Mouse (Mus musculus) heart, adult 18-20 months (tissue): ENCODE results near the gene Srrm2. TPM values are rescaled to one million over a fixed set of nuclear protein-coding genes. Genes with fewer than 3 reads are reported as not detected.

Experiments used
- DNase-seq, 2 experiments: peaks; one replicate each; pipeline ENCODE4 v3.0.0; 2021 to 2022; ENCODE audit warnings: mixed read lengths in 1 of 2
- long read RNA-seq, 2 experiments: library from polyadenylated mRNA; stranded (forward); transcript quantifications; one replicate each; pipeline ENCODE4 v2.0.0; 2021
- total RNA-seq, 2 experiments: library from RNA; stranded (reverse); gene quantifications; 2 replicates each; pipeline ENCODE4 v1.2.3; 2021

Gene Srrm2
- 100 to 1,000 TPM; 125 to 153 TPM for total RNA-seq
- long read RNA-seq, experiment 1, partial matches to known transcripts: 1 of 5 reads
- long read RNA-seq, experiment 1, other reads (novel, unspliced or antisense): 4 of 5 reads
- long read RNA-seq, experiment 2, partial matches to known transcripts: 1 of 9 reads
- long read RNA-seq, experiment 2, other reads (novel, unspliced or antisense): 7 of 9 reads

DNA sequence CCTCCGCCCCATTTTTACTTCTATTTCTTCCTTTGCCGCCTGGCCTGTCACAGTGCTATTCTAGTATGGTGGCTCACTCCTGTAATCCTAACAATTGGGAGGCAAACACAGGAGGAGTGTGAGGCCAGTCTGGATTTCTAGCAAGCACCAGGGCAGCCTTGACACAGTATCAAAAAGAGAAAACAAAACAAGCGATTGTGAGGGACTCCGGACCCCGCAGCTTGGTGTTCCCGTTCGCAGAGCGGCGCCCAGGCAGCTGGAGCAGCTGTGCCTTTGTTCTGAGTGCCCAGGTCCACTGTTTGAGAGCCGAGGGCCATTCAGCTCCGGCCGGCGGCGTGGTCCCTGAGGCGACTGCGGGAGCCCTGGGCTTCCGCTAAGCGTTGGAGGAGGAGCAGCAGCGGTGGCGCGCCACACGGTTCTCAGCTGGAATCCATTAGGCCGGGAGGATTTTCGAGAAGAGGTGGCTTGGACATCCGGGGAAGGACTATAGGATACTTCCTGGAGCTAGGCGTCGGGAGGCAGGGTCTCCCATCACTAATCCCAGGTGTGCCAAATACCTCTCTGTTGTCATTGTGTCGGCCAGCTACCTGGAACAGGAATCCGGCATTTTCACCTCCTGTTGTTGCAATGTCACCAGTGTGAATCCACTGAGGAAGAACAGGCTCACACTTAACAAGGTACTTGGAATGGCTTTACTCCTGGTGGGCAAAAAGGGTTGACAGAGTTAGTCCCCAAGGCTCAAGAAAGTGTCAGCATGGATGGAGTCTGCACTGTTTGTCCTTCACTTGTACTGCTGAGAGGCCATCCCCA is at the start of gene Srrm2:
Srrm2 (plus strand) TSS at position 264 of the 810 bp plus-strand sequence.
- peak; percentile 60 to 74 for DNase-seq

DNA sequence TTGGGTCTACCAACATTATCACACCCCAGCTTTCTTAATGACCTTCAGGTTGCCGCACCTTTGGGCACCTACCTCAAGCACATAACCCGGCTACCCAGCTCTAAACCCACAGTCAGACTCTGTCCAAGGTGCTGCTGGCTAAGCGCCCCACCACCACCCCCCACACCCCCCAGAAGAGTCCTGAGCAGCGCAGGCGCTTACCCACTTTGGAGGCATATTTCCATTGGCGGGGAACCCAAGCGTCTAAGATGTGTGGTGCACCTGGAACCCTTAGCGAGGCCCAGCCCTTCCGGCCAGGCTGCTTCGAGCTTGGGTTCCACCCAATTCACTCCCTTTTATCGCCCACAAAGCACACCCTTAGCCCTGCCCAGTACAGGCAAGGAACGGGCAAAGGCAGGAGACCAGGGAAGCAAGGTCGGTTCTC is 49.7 kb upstream of the Srrm2 start, which contains the start of gene Paqr4:
Paqr4 (minus strand) TSS at position 270 of the 424 bp plus-strand sequence.
- no peak for DNase-seq

DNA sequence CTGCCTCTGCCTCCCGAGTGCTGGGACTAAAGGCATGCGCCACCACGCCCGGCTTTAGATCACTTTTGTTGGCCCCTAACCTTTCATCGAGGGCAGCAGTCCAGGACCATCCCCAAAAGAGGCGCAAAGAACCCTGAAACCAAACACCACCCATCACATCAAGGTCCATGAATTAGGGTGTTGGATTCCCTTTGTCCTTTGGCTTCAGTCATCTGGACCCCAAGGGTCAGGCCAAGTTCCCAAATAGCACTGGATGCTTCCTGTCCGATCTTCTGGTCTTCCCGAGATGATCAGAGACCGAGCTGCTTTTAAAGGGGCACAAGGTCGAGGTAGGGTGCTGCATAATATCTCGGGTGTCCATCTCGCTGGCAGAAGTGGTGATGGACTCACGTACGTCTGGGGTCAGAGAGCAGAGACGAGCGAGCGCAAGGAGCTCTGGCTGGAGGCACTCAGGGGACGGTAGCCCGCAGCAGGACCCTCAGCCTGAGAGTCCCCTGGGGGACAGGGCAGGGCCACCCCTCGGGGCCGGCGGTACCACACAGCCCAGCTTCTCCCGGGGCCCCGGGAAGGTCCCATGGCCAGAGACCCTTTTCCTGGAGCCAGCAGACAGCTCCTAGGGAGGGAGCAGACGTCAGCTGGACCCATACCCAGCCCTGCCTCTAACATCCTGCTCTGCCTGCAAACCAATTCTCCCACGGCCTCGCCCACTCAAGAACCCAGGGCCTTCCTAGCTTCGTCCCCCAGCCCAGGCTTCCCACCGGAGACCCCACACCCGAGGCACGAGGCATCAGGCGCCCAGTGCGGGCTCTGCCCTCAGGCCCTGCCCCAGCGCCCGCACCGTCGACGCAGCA is 48.7 kb upstream of the Srrm2 start:
- DNase-seq: no peak

DNA sequence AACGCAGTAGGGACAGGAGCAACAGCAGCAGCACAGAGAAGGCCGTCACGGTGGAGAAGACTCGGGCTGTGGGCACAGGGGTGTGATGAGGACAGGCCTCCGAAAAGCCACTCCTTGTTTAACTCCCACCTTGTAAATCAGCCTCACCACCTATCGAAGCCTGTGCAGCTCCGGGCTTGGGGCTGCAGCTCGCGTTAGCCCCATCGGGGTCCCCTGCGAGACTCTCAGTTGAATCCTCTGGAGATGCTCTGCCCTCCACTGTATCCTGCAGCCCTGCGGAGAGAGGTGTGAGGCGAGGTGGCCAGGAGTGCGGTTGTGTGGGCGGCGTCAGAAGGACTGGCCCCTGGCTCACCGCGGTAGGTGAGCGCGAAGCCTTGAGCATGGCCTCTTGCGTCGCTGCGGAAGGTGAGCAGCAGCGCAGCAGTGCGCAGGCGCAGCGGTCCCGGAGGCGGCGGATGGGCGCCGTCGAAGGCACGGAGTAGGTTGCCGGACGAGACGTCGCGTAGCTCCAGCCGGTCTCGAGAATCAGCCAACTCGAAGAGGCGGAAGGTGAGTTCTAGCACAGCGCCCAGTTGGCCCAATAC is 48.0 kb upstream of the Srrm2 start:
- no peak for DNase-seq

DNA sequence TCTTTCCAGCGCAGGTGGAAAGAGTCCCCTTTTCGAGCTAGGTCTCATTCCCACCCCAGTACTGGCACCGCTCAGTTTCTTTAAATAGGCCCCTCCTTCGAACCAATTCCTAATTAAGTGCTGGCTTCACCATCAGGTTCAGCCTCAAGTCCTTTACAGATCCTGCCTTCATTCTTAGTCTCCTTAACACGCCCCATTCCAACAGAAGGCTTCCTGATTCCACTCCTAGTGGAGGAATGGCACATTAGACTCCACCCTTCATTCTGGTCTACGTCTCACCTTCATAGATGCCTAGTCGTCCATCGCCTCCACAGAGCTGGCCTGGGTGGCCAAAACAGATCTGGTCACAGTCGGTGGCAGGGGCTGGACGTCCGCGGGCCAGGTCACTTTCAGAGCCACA is 47.4 kb upstream of the Srrm2 start:
- no peak for DNase-seq

DNA sequence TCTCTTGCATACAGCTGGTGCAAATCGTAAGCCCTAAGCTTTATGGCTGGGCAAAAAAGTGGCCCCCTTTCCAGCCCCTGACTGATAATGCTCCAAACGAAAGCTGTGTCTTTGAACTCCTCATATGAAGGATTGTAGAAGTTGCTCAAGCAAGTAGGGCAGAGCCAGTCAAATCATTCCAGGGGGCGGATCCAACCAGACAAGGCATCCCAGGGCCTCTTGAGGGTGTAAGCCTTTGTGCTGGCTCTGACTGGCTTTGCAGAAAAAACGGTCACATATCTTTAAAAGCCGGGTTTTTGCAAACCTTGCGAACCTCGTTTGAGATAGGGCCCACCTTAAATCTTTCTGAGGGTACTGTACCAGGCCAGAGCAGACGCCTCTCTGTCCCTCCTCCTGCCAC is 46.3 kb upstream of the Srrm2 start:
- no peak for DNase-seq

DNA sequence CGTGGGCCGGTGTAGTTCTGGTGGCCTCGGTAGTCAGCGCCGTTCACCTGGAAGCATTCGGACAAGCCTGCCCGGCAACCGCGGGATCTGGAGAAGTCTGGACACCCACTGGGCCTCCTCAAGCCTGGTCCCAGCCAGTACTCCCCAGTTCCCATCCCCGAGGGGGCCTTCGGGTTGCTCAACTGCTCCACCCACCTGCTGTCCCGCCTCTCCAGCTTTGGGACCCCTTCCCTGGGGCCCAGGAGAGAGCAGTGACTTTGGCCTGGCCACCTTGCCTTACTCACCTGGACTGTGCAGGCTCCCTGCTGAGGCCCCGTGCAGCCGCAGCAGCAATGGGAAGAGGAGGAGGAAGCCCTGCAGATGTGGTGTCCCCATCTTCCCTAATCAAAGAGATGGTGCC is 45.7 kb upstream of the Srrm2 start:
- no peak for DNase-seq

DNA sequence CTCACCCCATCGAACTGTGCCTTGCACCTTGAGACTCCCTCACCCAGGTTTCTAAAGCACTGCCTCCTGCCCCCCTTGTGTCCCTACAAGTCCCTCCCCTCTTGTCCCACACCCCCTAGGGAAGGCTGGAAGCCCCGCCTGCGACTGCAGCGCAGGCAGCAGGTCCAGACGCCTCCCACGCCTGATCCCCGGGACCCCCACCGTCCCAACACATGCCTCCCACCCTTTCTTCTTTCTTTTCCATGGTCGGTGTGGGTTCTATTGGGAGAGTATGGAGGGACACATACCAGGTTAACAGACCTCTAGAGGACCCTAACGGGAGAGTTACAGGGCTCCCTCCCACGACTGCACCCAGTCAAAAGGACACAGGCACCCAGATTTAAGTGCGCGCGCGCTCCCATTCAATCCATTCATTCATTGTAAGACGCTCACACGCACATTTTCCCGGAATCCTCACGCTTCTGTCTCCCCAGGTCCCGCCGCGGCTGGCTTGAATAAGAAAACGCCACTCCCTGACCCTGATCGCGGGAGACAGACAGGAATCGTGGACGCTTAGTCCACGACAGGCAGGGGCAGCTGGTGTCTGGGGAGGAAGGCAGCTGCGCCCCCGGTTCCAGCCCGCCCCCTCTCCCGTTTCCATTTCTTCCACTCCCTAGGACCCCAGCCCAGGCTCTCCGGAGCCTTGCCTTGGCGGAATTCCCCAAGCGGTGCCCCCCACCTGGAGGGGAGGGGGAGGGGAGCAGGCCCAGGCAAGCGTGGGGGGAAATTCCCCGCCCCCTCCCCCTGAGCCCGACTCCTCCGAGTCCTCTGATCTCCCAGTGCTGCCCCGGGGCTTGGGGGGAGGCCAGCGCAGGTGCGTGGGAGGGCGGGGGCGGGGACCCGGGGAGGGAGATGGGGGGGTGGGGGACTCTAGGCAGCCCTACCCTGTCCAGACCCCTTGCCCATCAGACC is 44.8 kb upstream of the Srrm2 start, which contains the start of gene Kremen2:
Kremen2 (minus strand) TSS at position 533 of the 951 bp plus-strand sequence.
- no peak for DNase-seq

DNA sequence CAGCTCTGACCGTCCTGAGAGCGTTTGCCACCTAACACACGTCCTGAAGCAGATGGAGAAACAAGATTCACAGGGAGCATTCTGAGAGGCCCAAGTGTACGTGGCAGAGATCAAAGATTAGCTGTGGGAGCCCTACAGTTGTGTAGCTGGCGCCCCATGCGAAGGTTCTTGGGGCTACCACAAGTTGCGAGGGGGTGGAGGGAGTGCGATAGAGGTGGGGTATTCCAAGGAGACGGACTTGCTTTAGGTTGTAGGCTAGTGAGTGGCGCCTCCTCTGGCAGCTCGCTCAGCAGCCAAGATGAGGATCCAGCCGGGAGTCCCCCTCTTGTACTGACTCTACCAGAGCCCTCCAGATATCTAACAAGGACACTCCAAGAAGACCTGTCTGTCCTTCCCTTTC is 44.0 kb upstream of the Srrm2 start:
- DNase-seq: no peak

DNA sequence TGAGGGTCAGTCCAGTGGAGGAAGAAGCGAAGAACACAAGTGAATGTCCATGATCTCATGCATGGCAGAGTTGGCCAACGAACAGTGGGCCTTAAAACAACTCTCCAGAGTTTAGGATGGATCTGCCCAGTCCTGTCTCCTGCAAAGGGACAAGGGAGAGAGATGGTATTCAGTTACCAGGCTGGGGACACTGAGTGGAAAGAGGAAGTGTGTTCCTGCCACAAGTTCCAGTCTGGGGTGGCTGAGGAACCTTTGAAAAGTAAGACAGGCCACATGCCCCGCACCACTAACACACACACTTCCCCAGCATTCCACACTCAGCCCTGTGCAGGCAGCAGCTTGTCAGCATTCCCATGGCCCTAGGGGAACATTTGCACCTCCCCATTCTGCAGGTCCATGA is 43.6 kb upstream of the Srrm2 start:
- no peak for DNase-seq

DNA sequence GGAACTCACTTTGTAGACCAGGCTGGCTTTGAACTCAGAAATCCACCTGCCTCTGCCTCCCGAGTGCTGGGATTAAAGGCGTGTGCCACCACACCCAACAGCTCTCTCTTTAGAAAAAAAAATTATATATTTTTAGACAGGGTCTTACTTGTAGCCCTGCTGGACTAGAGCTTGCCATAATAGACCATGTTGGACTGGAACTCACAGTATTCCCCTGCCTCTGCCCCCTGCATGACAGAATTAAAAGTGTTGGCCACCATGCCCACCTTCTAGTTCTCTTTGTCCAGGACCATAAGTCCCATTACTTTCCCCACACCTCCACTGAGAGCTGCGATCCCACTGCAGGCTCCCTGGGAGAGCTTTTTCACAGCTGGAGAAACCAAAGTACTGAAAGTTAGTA is 42.9 kb upstream of the Srrm2 start:
- no peak for DNase-seq

DNA sequence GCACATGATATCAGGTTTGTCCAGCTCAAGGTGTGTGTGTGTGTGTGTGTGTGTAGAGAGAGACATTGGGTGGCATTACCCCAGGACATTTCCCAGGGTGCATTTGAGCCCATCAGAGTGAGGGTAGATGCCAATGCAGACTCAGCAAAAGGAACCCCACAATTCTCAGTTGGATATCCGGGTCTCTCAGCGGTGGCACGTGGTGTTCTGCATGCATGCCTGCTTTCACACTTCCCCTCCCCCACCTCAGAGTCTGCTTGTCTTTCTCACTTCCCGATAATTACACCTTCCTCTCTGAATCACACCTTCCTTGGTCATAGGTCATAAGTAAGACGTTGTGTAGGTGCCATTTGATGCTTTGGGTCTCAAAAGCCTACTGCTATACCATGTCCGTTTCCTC is 42.3 kb upstream of the Srrm2 start:
- no peak for DNase-seq

DNA sequence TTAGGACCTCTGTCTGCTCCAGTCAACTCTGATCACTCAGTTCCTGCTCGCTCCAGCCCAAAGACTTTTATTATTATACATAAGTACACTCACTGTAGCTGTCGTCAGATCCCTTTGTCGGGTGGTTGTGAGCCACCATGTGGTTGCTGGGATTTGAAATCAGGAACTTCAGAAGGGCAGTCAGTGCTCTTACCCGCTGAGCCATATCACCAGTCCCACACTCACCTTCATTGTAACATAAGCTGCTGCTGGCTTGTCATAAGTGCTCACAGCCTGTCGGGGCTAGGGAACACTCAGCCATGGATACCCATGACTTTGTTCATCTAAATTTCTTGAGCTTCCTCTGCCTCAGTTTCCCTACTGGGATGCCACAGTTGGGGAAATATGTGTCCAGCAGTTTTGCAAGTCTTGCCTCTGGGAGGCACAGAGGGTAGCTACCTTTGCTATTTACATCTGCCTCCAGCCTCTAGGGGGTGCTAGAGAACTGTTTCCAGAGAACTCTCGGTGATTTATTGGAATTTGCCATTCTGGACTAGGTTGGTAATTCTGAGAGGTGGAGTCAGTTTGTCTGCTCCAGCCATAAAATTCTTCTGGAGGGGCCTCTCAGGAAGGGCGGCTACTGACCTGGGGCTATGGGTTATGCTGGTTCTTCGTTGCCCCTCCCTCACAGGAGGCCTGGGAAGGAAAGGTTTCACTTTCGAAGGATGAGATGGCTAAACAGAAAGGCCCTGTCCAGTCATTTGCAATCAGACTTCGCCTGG is 41.5 kb upstream of the Srrm2 start:
- DNase-seq: peak; percentile 89 to 92

DNA sequence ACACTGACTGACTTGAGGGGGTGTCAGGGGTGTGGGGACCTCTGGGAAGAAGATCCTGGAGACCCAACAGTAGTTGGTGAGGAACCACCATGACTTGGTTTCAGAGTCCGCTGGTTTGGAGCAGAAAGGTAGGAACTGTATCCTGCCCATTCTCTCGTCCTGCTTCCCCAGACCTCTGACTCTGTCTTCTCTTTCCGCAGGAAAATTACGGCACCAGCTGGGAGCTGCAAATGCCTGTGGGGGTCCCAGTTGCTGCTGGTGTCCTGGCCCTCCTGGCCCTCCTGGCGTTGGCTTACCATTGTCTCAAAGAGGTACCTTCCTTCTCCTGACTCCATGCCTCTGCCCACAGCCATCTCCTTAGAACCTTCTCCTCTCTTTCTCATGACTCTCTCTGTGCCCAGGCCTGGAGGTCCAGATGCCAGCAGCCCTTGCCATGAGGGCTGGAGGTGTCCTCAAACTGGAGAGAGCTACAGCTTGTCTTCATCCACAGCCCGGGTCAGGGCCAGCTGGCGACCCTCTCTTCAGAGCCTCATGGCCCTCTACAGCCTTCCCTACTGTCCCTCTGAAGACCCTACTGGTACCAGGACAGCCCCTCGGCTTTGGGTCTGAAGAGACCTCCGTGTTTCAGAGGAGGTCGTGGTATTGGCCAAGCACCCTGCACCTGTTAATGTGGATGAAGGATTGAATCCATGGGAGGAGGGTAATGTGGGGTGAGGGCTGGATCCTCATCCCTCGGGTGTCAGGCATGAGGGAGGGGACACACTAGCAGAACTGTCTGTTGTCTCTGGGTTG is 40.7 kb upstream of the Srrm2 start:
- DNase-seq: no peak

DNA sequence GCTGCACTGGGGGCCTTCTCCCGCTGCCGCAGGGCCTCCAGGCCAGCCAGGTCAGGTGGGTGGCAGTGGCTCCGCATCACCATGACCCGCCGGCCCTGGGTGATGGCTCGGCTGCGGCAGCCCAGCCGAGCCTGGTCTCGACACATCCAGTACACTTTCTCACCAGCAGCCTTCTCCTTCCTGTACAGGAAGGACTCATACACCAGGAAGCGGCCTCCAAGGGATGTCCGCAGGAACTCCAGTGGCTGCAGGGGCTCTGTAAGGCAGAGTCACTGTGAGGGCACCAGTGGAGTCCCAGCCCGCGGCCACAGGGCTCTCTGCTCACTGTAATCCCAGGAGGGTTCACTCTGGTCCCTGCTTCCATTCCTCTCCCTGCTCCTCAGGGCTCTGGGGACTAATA is 34.6 kb upstream of the Srrm2 start:
- peak in 1 of 2 experiments; percentile 44 for DNase-seq

DNA sequence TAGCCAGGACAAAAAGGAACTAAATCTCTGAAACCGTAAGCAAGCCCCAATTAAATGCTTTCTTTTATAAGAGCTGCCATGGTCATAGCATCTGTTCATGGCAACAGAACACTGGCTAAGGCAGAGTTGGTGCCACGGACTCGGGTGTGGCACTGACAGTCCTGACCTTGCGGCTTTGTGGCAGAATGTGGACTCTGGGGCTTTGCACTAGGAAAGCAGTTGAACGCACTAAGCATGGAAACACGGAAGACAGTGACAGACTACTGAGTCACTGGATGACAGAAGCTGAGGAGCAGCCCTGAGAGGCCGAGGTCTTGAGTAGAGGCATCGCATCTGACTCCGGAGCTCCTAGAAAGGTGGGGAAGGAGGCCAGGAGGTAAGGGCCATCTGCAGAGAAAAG is 32.8 kb upstream of the Srrm2 start:
- no peak for DNase-seq

DNA sequence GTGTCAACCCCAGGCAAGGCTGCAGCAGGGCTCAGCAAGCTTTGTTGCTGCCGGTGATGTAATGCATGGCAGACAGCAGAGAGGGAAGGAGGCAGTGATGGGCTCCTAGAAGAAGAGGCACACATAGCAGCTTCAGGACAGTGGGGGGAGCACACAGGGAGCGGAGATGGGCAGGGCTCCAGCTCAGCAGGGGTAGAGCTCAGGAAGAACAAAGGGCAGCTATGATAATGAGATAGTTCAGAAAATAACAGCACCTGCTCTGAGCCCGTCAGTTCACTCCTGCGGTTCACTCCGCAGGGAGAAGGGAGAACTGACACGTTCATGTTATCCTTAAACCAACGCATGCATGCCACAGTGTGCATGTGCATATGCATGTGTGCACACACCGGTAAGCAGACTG is 31.5 kb upstream of the Srrm2 start:
- no peak for DNase-seq

DNA sequence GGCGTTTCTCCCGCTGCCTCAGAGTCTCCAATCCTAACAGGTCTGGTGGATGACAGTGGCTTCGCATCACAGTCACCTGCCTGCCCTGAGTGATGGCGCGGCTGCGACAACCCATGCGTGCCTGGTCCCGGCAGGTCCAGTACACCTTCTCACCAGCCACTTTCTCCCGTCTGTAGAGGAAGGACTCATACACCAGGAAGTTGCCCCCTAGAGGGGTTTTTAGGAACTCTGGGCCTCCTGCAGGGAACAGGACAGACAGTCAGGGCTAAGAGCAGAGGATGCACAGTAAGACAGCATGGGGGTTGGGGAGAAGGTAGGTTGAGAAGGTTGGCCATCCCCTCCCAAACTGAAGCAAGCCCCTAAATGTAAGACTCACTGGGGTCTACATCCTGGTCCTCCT is 30.1 kb upstream of the Srrm2 start:
- no peak for DNase-seq

DNA sequence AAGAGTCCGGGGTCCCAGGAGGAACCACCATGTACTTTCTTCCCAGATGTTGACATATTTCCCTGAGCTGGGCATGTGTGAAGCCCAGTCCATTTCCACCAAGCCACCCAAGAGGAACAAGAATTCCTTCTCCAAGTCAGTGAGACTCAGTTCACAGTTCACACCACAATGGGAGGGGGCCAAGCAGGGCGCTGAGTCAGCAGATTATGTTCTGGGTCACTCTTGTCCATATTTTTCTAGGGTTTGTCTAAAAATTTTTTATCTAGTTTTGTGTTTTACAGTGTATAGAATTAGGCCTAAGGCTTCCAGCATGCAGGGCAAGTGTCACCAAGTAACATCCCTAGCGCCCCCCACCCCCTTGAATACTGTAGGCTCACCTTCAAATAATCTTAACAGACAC is 29.2 kb upstream of the Srrm2 start:
- DNase-seq: no peak

DNA sequence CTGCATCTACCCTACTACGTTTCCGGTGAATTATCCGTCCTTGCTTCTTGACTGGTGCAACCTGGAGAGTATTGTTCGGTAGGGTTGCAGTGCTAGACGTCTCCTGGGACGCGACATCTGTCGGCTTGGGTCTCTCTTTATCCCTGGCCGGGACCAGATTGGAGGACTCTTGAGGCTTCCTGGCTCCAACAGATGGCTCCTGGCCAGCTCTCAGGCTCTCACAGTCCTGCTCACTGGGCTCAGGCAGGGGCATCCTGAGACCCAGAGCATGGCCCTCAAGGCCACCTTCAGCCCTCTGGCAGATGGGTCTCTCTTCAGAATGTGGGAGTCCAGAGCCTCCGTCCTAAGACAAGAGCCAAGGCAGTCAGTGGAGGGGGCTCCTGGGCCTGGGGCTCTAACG is 27.4 kb upstream of the Srrm2 start:
- no peak for DNase-seq
